8 mouse cellular contexts compared by ENCODE assay signal in genomic region chr8:127065113-127065473, GRCm38 (mm10). TPM values are rescaled to one million over a fixed set of nuclear protein-coding genes. Genes with fewer than 3 reads are reported as not detected.
DNase-seq lines count a peak whose midpoint lies in the region; ATAC-seq and TF ChIP-seq lines count a peak whose summit lies in the region.

No protein-coding gene starts in this region.

- 6% methylated on average over 10 of the region's 10 CpGs for WGBS in heart, embryonic 16.5 days
- WGBS in embryonic facial prominence, embryonic 11.5 days: under 1% methylated on average over 10 of the region's 10 CpGs
- WGBS in intestine, embryonic 14.5 days: 2% methylated on average over 10 of the region's 10 CpGs

- no peaks in the 10 kb centered on the region for H3K9me3 ChIP-seq in heart, embryonic 16.5 days (replicated peaks; ENCODE audit: control insufficient read depth, low read length)
- no peaks in the 10 kb centered on the region for H3K9me3 ChIP-seq in embryonic facial prominence, embryonic 11.5 days (replicated peaks; ENCODE audit: control insufficient read depth, low read length)
- H3K9me3 ChIP-seq in intestine, embryonic 14.5 days (ENCODE audit: control insufficient read depth, low read length): no peaks in the 10 kb centered on the region

- H3ac ChIP-seq in myocyte (ENCODE audit: control insufficient read depth, insufficient read length): peak overlapping the region; percentile 98

- peak overlapping the region; percentile 97 for H3K27ac ChIP-seq in heart, embryonic 16.5 days (ENCODE audit: low read length)
- peak overlapping the region; percentile 95 for H3K27ac ChIP-seq in embryonic facial prominence, embryonic 11.5 days (replicated peaks; ENCODE audit: low read depth, low read length)
- H3K27ac ChIP-seq in intestine, embryonic 14.5 days (ENCODE audit: low read depth): peak overlapping the region; percentile 99

- peaks cover 55% of the 10 kb centered on the region for H3K79me2 ChIP-seq in myocyte (ENCODE audit: control insufficient read depth, insufficient read depth)

- H3K27me3 ChIP-seq in heart, embryonic 16.5 days (ENCODE audit: control insufficient read depth, insufficient read depth, low read length): no peaks in the 10 kb centered on the region
- no peaks in the 10 kb centered on the region for H3K27me3 ChIP-seq in embryonic facial prominence, embryonic 11.5 days (ENCODE audit: control insufficient read depth, insufficient read depth, low read length)
- H3K27me3 ChIP-seq in intestine, embryonic 14.5 days (replicated peaks; ENCODE audit: control insufficient read depth, insufficient read depth, low read length): no peaks in the 10 kb centered on the region
- no peaks in the 10 kb centered on the region for H3K27me3 ChIP-seq in myocyte (ENCODE audit: control insufficient read depth, insufficient read depth, insufficient read length)

- H3K4me1 ChIP-seq in heart, embryonic 16.5 days (ENCODE audit: control insufficient read depth, insufficient read depth, low read length): peaks cover 34% of the 10 kb centered on the region
- no peaks in the 10 kb centered on the region for H3K4me1 ChIP-seq in embryonic facial prominence, embryonic 11.5 days (ENCODE audit: control insufficient read depth, insufficient read depth, low read length)
- H3K4me1 ChIP-seq in intestine, embryonic 14.5 days (replicated peaks; ENCODE audit: control insufficient read depth, insufficient read depth, low read length): peaks cover 39% of the 10 kb centered on the region

- peak overlapping the region; percentile 94 for H3K4me3 ChIP-seq in heart, embryonic 16.5 days (ENCODE audit: low read length)
- peak overlapping the region; percentile 75 for H3K4me3 ChIP-seq in embryonic facial prominence, embryonic 11.5 days (ENCODE audit: low read depth, low read length)
- peak overlapping the region; percentile 78 for H3K4me3 ChIP-seq in intestine, embryonic 14.5 days (ENCODE audit: low read depth, low read length)
- peak overlapping the region; percentile 75 for H3K4me3 ChIP-seq in myocyte

- H3K9ac ChIP-seq in heart, embryonic 16.5 days (ENCODE audit: low read length): peak overlapping the region; percentile 94
- H3K9ac ChIP-seq in embryonic facial prominence, embryonic 11.5 days (replicated peaks; ENCODE audit: low read length): peak overlapping the region; percentile 93
- peak overlapping the region; percentile 96 for H3K9ac ChIP-seq in intestine, embryonic 14.5 days (ENCODE audit: low read length)

- TF ChIP-seq POLR2A in myocyte (IDR thresholded peaks at IDR 0.05; ENCODE audit: insufficient read length, low read depth): no peak

- ATAC-seq in heart, embryonic 16.5 days (replicated peaks; ENCODE audit: extremely low read depth, insufficient read depth, low FRiP score): no peak
- ATAC-seq in embryonic facial prominence, embryonic 11.5 days (replicated peaks; ENCODE audit: insufficient number of reproducible peaks, low FRiP score, low TSS enrichment, low read depth): no peak
- ATAC-seq in intestine, embryonic 14.5 days (replicated peaks; ENCODE audit: low FRiP score, low TSS enrichment, low read depth): no peak

- DNase-seq in heart, adult 18-20 months: no peak
- DNase-seq in embryonic facial prominence, embryonic 11.5 days (ENCODE audit: low spot score): peak; percentile 37
- DNase-seq in intestine, embryonic 14.5 days (ENCODE audit: low spot score): no peak
- DNase-seq in spleen, postnatal 10 days (ENCODE audit: low spot score in 2 of 2): no peak
- DNase-seq in frontal cortex, postnatal 14 days (ENCODE audit: low spot score in 2 of 2): no peak
- no peak for DNase-seq in adipocyte (ENCODE audit: low spot score)

- H3K36me3 ChIP-seq in heart, embryonic 16.5 days (ENCODE audit: control insufficient read depth, insufficient read depth): no peaks in the 10 kb centered on the region
- no peaks in the 10 kb centered on the region for H3K36me3 ChIP-seq in embryonic facial prominence, embryonic 11.5 days (replicated peaks; ENCODE audit: control insufficient read depth, insufficient read depth, low read depth, low read length)
- H3K36me3 ChIP-seq in intestine, embryonic 14.5 days (ENCODE audit: control insufficient read depth, insufficient read depth, low read length): no peaks in the 10 kb centered on the region
- no peaks in the 10 kb centered on the region for H3K36me3 ChIP-seq in myocyte (ENCODE audit: control insufficient read depth, insufficient read depth)

- peak overlapping the region; percentile 69 for H3K4me2 ChIP-seq in heart, embryonic 16.5 days (ENCODE audit: low read depth, low read length)
- peak overlapping the region; percentile 59 for H3K4me2 ChIP-seq in embryonic facial prominence, embryonic 11.5 days (ENCODE audit: low read depth, low read length)
- H3K4me2 ChIP-seq in intestine, embryonic 14.5 days (ENCODE audit: low read length): peak overlapping the region; percentile 75
- H3K4me2 ChIP-seq in myocyte (ENCODE audit: low read depth): peak overlapping the region; percentile 94

TF ChIP-seq in myocyte, 11 proteins besides CTCF, POLR2A, EP300 and RAD21:
- TF ChIP-seq TCF3 (IDR thresholded peaks at IDR 0.05; ENCODE audit: insufficient read length, low read depth) (no peak), CEBPB (IDR thresholded peaks at IDR 0.05; ENCODE audit: insufficient read depth, poor library complexity, severe bottlenecking) (no peak), E2F4 (IDR thresholded peaks at IDR 0.05; ENCODE audit: insufficient read depth) (no peak), TCF12 (IDR thresholded peaks at IDR 0.05; ENCODE audit: insufficient read depth, poor library complexity, severe bottlenecking) (no peak), POLR2AphosphoS2 (IDR thresholded peaks at IDR 0.05; ENCODE audit: insufficient read length, low read depth) (no peak), REST (IDR thresholded peaks at IDR 0.05; ENCODE audit: insufficient read depth, insufficient read length) (no peak)

RNA-seq across cellular contexts. Expression of gene Pard3, which starts 1.4 kb away (rescaled TPM):
- polyA plus RNA-seq in heart, embryonic 16.5 days (2015; fragmentation: Nextera tagmentation; extraction: Ambion mirVana): 12.7 and 16.1 TPM in 2 replicates
- 10 to 100 TPM; 29.3 to 31.8 TPM for total RNA-seq in heart, adult 18-20 months (2021)
- polyA plus RNA-seq in embryonic facial prominence, embryonic 11.5 days (2014; fragmentation: Nextera tagmentation; extraction: Ambion mirVana): 34.5 and 39.4 TPM in 2 replicates
- 33.4 and 36.6 TPM in 2 replicates for polyA plus RNA-seq in intestine, embryonic 14.5 days (2014; fragmentation: Nextera tagmentation; extraction: Ambion mirVana)
- 24.3 TPM for polyA plus RNA-seq in myocyte (2012; fragmentation: generic; extraction: Trizol)
